21 mouse cellular contexts compared by ENCODE assay signal in the genomic region with DNA sequence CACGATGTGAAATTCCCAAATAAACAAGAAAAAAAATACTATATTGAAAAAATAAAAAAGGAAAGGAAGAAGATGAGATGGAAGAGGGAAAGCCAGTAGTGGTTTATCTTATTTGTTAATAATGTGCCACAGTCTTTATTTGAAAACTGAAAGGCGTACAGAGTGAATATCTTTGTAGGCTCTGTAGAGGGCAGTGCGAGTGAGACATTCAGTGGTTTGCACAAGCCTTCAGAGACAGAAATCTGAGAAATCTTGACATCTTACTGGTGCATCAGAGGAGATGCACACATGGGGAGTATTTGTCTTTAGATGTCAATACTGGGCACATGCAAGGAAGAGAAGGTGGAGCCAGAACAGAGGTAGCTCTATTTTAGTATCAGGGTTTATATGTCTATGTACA. TPM values are rescaled to one million over a fixed set of nuclear protein-coding genes. Genes with fewer than 3 reads are reported as not detected.
A peak's percentile ranks its signal among the peaks of the same experiment; 100 is the strongest.
DNase-seq lines count a peak whose midpoint lies in the region; ATAC-seq and TF ChIP-seq lines count a peak whose summit lies in the region.
"Had no signal": no experiment of that assay in that cellular context is flagged by ENCODE, and none has a peak within 500 bp of the region (broad histone marks: within the 10 kb centered on the region; RNA-seq: fewer than 3 reads in every experiment).

No protein-coding gene starts in this region.

- 0 out of 2 replicates have a peak, but pooled peaks have one; percentile 5 for TF ChIP-seq CTCF in heart, adult 2 months (IDR thresholded peaks at IDR 0.05)
- peak; percentile 41 for TF ChIP-seq CTCF in stomach, postnatal 0 days (IDR thresholded peaks at IDR 0.05; ENCODE audit: low read depth)

- H3K27me3 ChIP-seq in heart, adult 2 months (ENCODE audit: control insufficient read depth, insufficient read depth, low read length), result no peaks in the 10 kb centered on the region
- H3K27me3 ChIP-seq in midbrain, embryonic 13.5 days, result no peaks in the 10 kb centered on the region
- H3K27me3 ChIP-seq in midbrain, embryonic 16.5 days (ENCODE audit: control insufficient read depth, insufficient read depth, low read depth, low read length), result no peaks in the 10 kb centered on the region
- no peaks in the 10 kb centered on the region for H3K27me3 ChIP-seq in stomach, postnatal 0 days (ENCODE audit: control insufficient read depth, insufficient read depth, low read length)
- H3K27me3 ChIP-seq: embryonic facial prominence, embryonic 13.5 days; heart, embryonic 15.5 days; midbrain, embryonic 12.5 days had no signal

- no peaks in the 10 kb centered on the region; the same call in 1 of the 2 replicates for H3K79me2 ChIP-seq in heart, adult 2 months (replicated peaks; ENCODE audit: control insufficient read depth, insufficient read depth, low read length)

- H3K9me3 ChIP-seq in midbrain, embryonic 13.5 days, result no peaks in the 10 kb centered on the region
- no peaks in the 10 kb centered on the region for H3K9me3 ChIP-seq in midbrain, embryonic 16.5 days (replicated peaks; ENCODE audit: control insufficient read depth, low read length, poor library complexity, severe bottlenecking)
- H3K9me3 ChIP-seq in stomach, postnatal 0 days (ENCODE audit: control insufficient read depth, low read length), result no peaks in the 10 kb centered on the region
- H3K9me3 ChIP-seq: embryonic facial prominence, embryonic 13.5 days; heart, embryonic 15.5 days; limb, embryonic 10.5 days; midbrain, embryonic 12.5 days had no signal

- no peak for DNase-seq in heart, adult 2 months
- no peak for DNase-seq in heart, adult 11 months
- peak; percentile 36 for DNase-seq in NIH3T3 (ENCODE audit: low read depth)
- DNase-seq in stomach, postnatal 0 days (ENCODE audit: low spot score), result no peak
- DNase-seq in urinary bladder, postnatal 10 days (ENCODE audit: low spot score), result no peak
- DNase-seq: cerebellum, adult 9-10 months; gastrocnemius, postnatal 14 days; heart, postnatal 4 days; kidney, adult 18-20 months; kidney, postnatal 10 days; liver, postnatal 0 days; lung, postnatal 4 days; right cerebral cortex, postnatal 4 days had no signal

- no peak overlapping the region for H3K4me3 ChIP-seq in heart, adult 2 months
- H3K4me3 ChIP-seq in midbrain, embryonic 13.5 days (replicated peaks), result no peak overlapping the region
- H3K4me3 ChIP-seq in midbrain, embryonic 16.5 days (ENCODE audit: low read depth, low read length), result no peak overlapping the region
- no peak overlapping the region for H3K4me3 ChIP-seq in stomach, postnatal 0 days (ENCODE audit: low read depth, low read length)
- H3K4me3 ChIP-seq: embryonic facial prominence, embryonic 13.5 days; heart, embryonic 15.5 days; limb, embryonic 10.5 days; midbrain, embryonic 12.5 days had no signal

- H3K4me2 ChIP-seq in midbrain, embryonic 13.5 days (replicated peaks), result no peak overlapping the region
- no peak overlapping the region for H3K4me2 ChIP-seq in midbrain, embryonic 16.5 days (ENCODE audit: low read length)
- H3K4me2 ChIP-seq in stomach, postnatal 0 days (replicated peaks; ENCODE audit: low read depth), result no peak overlapping the region
- H3K4me2 ChIP-seq: embryonic facial prominence, embryonic 13.5 days; heart, embryonic 15.5 days; midbrain, embryonic 12.5 days had no signal

- no peak overlapping the region for H3K27ac ChIP-seq in heart, adult 2 months
- H3K27ac ChIP-seq in midbrain, embryonic 13.5 days, result no peak overlapping the region
- no peak overlapping the region for H3K27ac ChIP-seq in midbrain, embryonic 16.5 days (ENCODE audit: low read length)
- no peak overlapping the region for H3K27ac ChIP-seq in stomach, postnatal 0 days (replicated peaks)
- H3K27ac ChIP-seq: embryonic facial prominence, embryonic 13.5 days; heart, embryonic 15.5 days; limb, embryonic 10.5 days; midbrain, embryonic 12.5 days had no signal

- no peak for TF ChIP-seq EP300 in heart, adult 2 months (IDR thresholded peaks at IDR 0.05; ENCODE audit: insufficient read depth, low read depth, low read length)
- no peak for TF ChIP-seq EP300 in stomach, postnatal 0 days (optimal IDR thresholded peaks at IDR 0.05)

- H3K36me3 ChIP-seq in heart, adult 2 months (ENCODE audit: control insufficient read depth, insufficient read depth, low read length), result peaks cover 3% of the 10 kb centered on the region
- peaks cover 15% of the 10 kb centered on the region; the same call in 1 of the 2 replicates for H3K36me3 ChIP-seq in midbrain, embryonic 13.5 days
- H3K36me3 ChIP-seq in midbrain, embryonic 16.5 days (ENCODE audit: control insufficient read depth, insufficient read depth, low read length), result peaks cover 4% of the 10 kb centered on the region; the same call in 1 of the 2 replicates
- no peaks in the 10 kb centered on the region for H3K36me3 ChIP-seq in stomach, postnatal 0 days (ENCODE audit: control insufficient read depth, insufficient read depth, low read length)
- H3K36me3 ChIP-seq: limb, embryonic 10.5 days had no signal

- TF ChIP-seq POLR2A in heart, adult 2 months (IDR thresholded peaks at IDR 0.05; ENCODE audit: insufficient read depth, low read depth, low read length), result no peak

- ATAC-seq in midbrain, embryonic 13.5 days, result 0 out of 2 replicates have a peak, but pooled peaks have one; percentile 40
- ATAC-seq in midbrain, embryonic 16.5 days, result no peak
- ATAC-seq in stomach, postnatal 0 days (ENCODE audit: low FRiP score, low TSS enrichment), result no peak
- ATAC-seq: hindbrain, embryonic 16.5 days; liver, postnatal 0 days had no signal

- no peaks in the 10 kb centered on the region for H3K4me1 ChIP-seq in heart, adult 2 months (ENCODE audit: control insufficient read depth, insufficient read depth, low read length)
- no peaks in the 10 kb centered on the region for H3K4me1 ChIP-seq in midbrain, embryonic 13.5 days (replicated peaks)
- no peaks in the 10 kb centered on the region for H3K4me1 ChIP-seq in midbrain, embryonic 16.5 days (ENCODE audit: control insufficient read depth, insufficient read depth, low read length)
- no peaks in the 10 kb centered on the region for H3K4me1 ChIP-seq in stomach, postnatal 0 days (replicated peaks; ENCODE audit: control insufficient read depth, insufficient read depth)
- H3K4me1 ChIP-seq: embryonic facial prominence, embryonic 13.5 days; limb, embryonic 10.5 days; midbrain, embryonic 12.5 days had no signal

- 87% methylated on average over 3 of the region's 3 CpGs for WGBS in heart, adult 2 months
- 93% methylated on average over 3 of the region's 3 CpGs for WGBS in midbrain, embryonic 13.5 days
- 90% methylated on average over 3 of the region's 3 CpGs for WGBS in midbrain, embryonic 16.5 days
- WGBS in stomach, postnatal 0 days, result 82% methylated on average over 3 of the region's 3 CpGs

- intact Hi-C loops in heart, adult 2 months (cut with DNase I), result no loop called here

- no peak overlapping the region for H3K9ac ChIP-seq in heart, adult 2 months (ENCODE audit: low read depth, low read length)
- H3K9ac ChIP-seq in midbrain, embryonic 13.5 days (replicated peaks), result no peak overlapping the region
- H3K9ac ChIP-seq in midbrain, embryonic 16.5 days (ENCODE audit: low read depth, low read length), result no peak overlapping the region
- H3K9ac ChIP-seq in stomach, postnatal 0 days (ENCODE audit: low read length), result no peak overlapping the region
- H3K9ac ChIP-seq: embryonic facial prominence, embryonic 13.5 days; heart, embryonic 15.5 days; liver, postnatal 0 days; midbrain, embryonic 12.5 days had no signal

RNA-seq across cellular contexts. Expression of a gene that starts 25.5 kb away (rescaled TPM):
- total RNA-seq in heart, adult 2 months (2021), result 1 to 10 TPM in 1 of 2 experiments, under 1 TPM in 1; 0.63 to 1.6 TPM
- polyA plus RNA-seq in heart, adult 2 months (2012; rRNA removed), result 0.78 and 1.4 TPM in 2 replicates
- polyA plus RNA-seq in midbrain, embryonic 13.5 days (2015; fragmentation: Nextera tagmentation; extraction: Ambion mirVana), result 135 and 148 TPM in 2 replicates
- polyA plus RNA-seq in midbrain, embryonic 16.5 days (2015; fragmentation: Nextera tagmentation; extraction: Ambion mirVana), result 310 and 365 TPM in 2 replicates
- polyA plus RNA-seq in stomach, postnatal 0 days (2015; fragmentation: Nextera tagmentation; extraction: Ambion mirVana), result 7.5 and 9.3 TPM in 2 replicates
- polyA plus RNA-seq: liver, adult 2 months had no signal

RNA-seq across cellular contexts. Expression of a gene that starts 50.1 kb away (rescaled TPM):
- 10 to 100 TPM; 27.6 to 54.3 TPM for total RNA-seq in heart, adult 2 months (2021)
- 27.4 and 53.2 TPM in 2 replicates for polyA plus RNA-seq in heart, adult 2 months (2012; rRNA removed)
- 17.2 and 19.3 TPM in 2 replicates for polyA plus RNA-seq in midbrain, embryonic 13.5 days (2015; fragmentation: Nextera tagmentation; extraction: Ambion mirVana)
- polyA plus RNA-seq in midbrain, embryonic 16.5 days (2015; fragmentation: Nextera tagmentation; extraction: Ambion mirVana), result 29.8 and 31.9 TPM in 2 replicates
- polyA plus RNA-seq in stomach, postnatal 0 days (2015; fragmentation: Nextera tagmentation; extraction: Ambion mirVana), result 11.0 and 13.1 TPM in 2 replicates

Comparison
In these comparisons a context has a peak if more than half of its experiments do, and no peak if none do; other contexts are left out.
1. RNA of a gene that starts 25.5 kb away (polyA plus RNA-seq): 310 to 365 TPM in midbrain, embryonic 16.5 days and 135 to 148 TPM in midbrain, embryonic 13.5 days; 7.5 to 9.3 TPM in stomach, postnatal 0 days and 0.78 to 1.4 TPM in heart, adult 2 months; every median in the first group is over 10 times any median in the second.